Mouse (Mus musculus): ENCODE results near the gene Zfp65. TPM values are rescaled to one million over a fixed set of nuclear protein-coding genes. Genes with fewer than 3 reads are reported as not detected.

The Zfp65 gene
- polyA plus RNA-seq, 1 experiment from 2014 or later, result 8.9 TPM

Other genes with a start within 250 kb of the Zfp65 start
- gene Zfp874b, start 244.9 kb downstream of the Zfp65 start, polyA plus RNA-seq (2015; fragmentation: Nextera tagmentation; extraction: Ambion mirVana), result 3.2 and 3.3 TPM in 2 replicates
- gene Zfp58, start 228.6 kb downstream of the Zfp65 start, polyA plus RNA-seq (2015; fragmentation: Nextera tagmentation; extraction: Ambion mirVana), result 9.8 and 10.5 TPM in 2 replicates
- 0.16 TPM in 1 of 2 replicates, not detected in the other for gene Gm26965, start 203.0 kb downstream of the Zfp65 start, polyA plus RNA-seq (2015; fragmentation: Nextera tagmentation; extraction: Ambion mirVana)
- 32.6 and 37.6 TPM in 2 replicates for gene Zfp87, start 203.0 kb downstream of the Zfp65 start, polyA plus RNA-seq (2015; fragmentation: Nextera tagmentation; extraction: Ambion mirVana)
- 12.3 and 13.6 TPM in 2 replicates for gene Zfp748, start 175.3 kb downstream of the Zfp65 start, polyA plus RNA-seq (2015; fragmentation: Nextera tagmentation; extraction: Ambion mirVana)
- 4.4 and 4.9 TPM in 2 replicates for gene Zfp729b, start 119.5 kb downstream of the Zfp65 start, polyA plus RNA-seq (2015; fragmentation: Nextera tagmentation; extraction: Ambion mirVana)
- gene Gm49345, start 91.4 kb downstream of the Zfp65 start, polyA plus RNA-seq (2015; fragmentation: Nextera tagmentation; extraction: Ambion mirVana), result 0.16 TPM in 1 of 2 replicates, not detected in the other
- gene Zfp729a, start 91.4 kb downstream of the Zfp65 start, polyA plus RNA-seq (2015; fragmentation: Nextera tagmentation; extraction: Ambion mirVana), result 2.1 and 3.1 TPM in 2 replicates
- 13.0 and 13.7 TPM in 2 replicates for gene Zfp738, start 42.1 kb downstream of the Zfp65 start, polyA plus RNA-seq (2015; fragmentation: Nextera tagmentation; extraction: Ambion mirVana)
- 7.0 and 7.2 TPM in 2 replicates for gene Zfp85, start 26.1 kb upstream of the Zfp65 start, polyA plus RNA-seq (2015; fragmentation: Nextera tagmentation; extraction: Ambion mirVana)
- 3.2 and 3.3 TPM in 2 replicates for gene Zfp493, start 50.5 kb upstream of the Zfp65 start, polyA plus RNA-seq (2015; fragmentation: Nextera tagmentation; extraction: Ambion mirVana)
- gene Zfp273, start 84.6 kb upstream of the Zfp65 start, polyA plus RNA-seq (2015; fragmentation: Nextera tagmentation; extraction: Ambion mirVana), result 12.1 and 12.6 TPM in 2 replicates
- gene Gm10037, start 101.9 kb upstream of the Zfp65 start, polyA plus RNA-seq (2015; fragmentation: Nextera tagmentation; extraction: Ambion mirVana), result 6.1 and 6.9 TPM in 2 replicates
- gene BC048507, start 134.2 kb upstream of the Zfp65 start, polyA plus RNA-seq (2015; fragmentation: Nextera tagmentation; extraction: Ambion mirVana), result not detected in 2 replicates

All from hindbrain, embryonic 16.5 days (tissue).